Mouse (Mus musculus) gastrocnemius, adult 8-10 months (tissue): Measurements from ENCODE around the gene Gm10553. TPM values are rescaled to one million over a fixed set of nuclear protein-coding genes. Genes with fewer than 3 reads are reported as not detected.

Experiments used
- total RNA-seq, 4 experiments: library from RNA; stranded (reverse); gene quantifications; 2 replicates each; pipeline ENCODE4 v1.2.4; 2022

Gene Gm10553
- total RNA-seq, 4 experiments from 2014 or later = not detected

Other genes starting within 250 kb of the Gm10553 start
- under 1 TPM in 2 of 4 experiments, not detected in 2; 0.07 to 0.15 TPM for gene Slc16a14, start 165.0 kb upstream of the Gm10553 start, total RNA-seq
- gene A530032D15Rik, start 9.7 kb downstream of the Gm10553 start, total RNA-seq = under 1 TPM in 2 of 4 experiments, not detected in 2; 0.43 to 0.56 TPM
- gene C130026I21Rik, start 170.4 kb downstream of the Gm10553 start, total RNA-seq = under 1 TPM in 3 of 4 experiments, not detected in 1; 0.36 to 0.67 (median 0.48) TPM